Mouse (Mus musculus) neural tube, embryonic 11.5 days (tissue): ENCODE results near the gene Hoxc12. TPM values are rescaled to one million over a fixed set of nuclear protein-coding genes. Genes with fewer than 3 reads are reported as not detected.

ENCODE experiments used
- ATAC-seq: fragments of 200-750 bp; cut with Nextera tagmentation; 2 replicates; pipeline ENCODE4 v1.8.0; 2017; ENCODE audit warnings: moderate number of reproducible peaks, mild to moderate bottlenecking, moderate TSS enrichment, moderate library complexity; ENCODE audit not compliant: insufficient read depth, low FRiP score, low TSS enrichment
- DNase-seq: peaks from one replicate; pipeline ENCODE4 v3.0.0-alpha.2; 2015; ENCODE audit warnings: low spot score
- H3K27ac ChIP-seq: fragments of 300-500 bp; sonication (generic); 2 replicates; pipeline ENCODE4 v1.5.1; 2014; ENCODE audit warnings: low read depth, mild to moderate bottlenecking, low read length
- H3K27me3 ChIP-seq: fragments of 300-500 bp; sonication (generic); 2 replicates; pipeline ENCODE4 v1.6.1; 2014; ENCODE audit warnings: mild to moderate bottlenecking, low read length, mixed read lengths; ENCODE audit not compliant: control insufficient read depth, insufficient read depth
- H3K36me3 ChIP-seq: fragments of 300-500 bp; sonication (generic); 2 replicates; pipeline ENCODE4 v1.6.1; 2014; ENCODE audit warnings: mild to moderate bottlenecking, low read length, moderate library complexity, mixed read lengths; ENCODE audit not compliant: control insufficient read depth, insufficient read depth
- H3K4me1 ChIP-seq: fragments of 300-500 bp; sonication (generic); 2 replicates; pipeline ENCODE4 v1.6.1; 2014; ENCODE audit warnings: low read length, mixed read lengths; ENCODE audit not compliant: control insufficient read depth, insufficient read depth
- H3K4me2 ChIP-seq: fragments of 300-500 bp; sonication (generic); 2 replicates; pipeline ENCODE4 v1.6.1; 2014; ENCODE audit warnings: low read depth, mild to moderate bottlenecking, moderate library complexity
- H3K4me3 ChIP-seq: fragments of 300-500 bp; sonication (generic); 2 replicates; pipeline ENCODE4 v1.5.1; 2014; ENCODE audit warnings: low read depth, low read length
- H3K9ac ChIP-seq: fragments of 300-500 bp; sonication (generic); 2 replicates; pipeline ENCODE4 v1.6.1; 2014; ENCODE audit warnings: mild to moderate bottlenecking, low read length
- H3K9me3 ChIP-seq: fragments of 300-500 bp; sonication (generic); 2 replicates; pipeline ENCODE4 v1.6.1; 2016; ENCODE audit warnings: low read length; ENCODE audit not compliant: control insufficient read depth
- WGBS: fragments of 180-500 bp; shearing (Covaris S2); extraction: QIAGEN DNeasy Blood & Tissue Kit; methylation state at CpG from one replicate; pipeline ENCODE4 v1.1.7; 2014; 5-methylcytosine and 5-hydroxymethylcytosine counted together
- polyA plus RNA-seq: library from polyadenylated mRNA; unstranded; fragments of >200 nt; fragmentation: Nextera tagmentation; extraction: Ambion mirVana; gene quantifications from 2 replicates; pipeline ENCODE4 v1.2.1, GENCODE M21; 2014

Gene Hoxc12
- polyA plus RNA-seq, 1 experiment from 2014 or later = 4.6 TPM

- no peaks in the 10 kb centered on the region for H3K36me3 ChIP-seq
- DNase-seq (no peak), ATAC-seq (no peak)
- H3K9ac ChIP-seq = peak overlapping the region; percentile 70
- H3K27me3 ChIP-seq = peaks cover 98% of the 10 kb centered on the region
- H3K27ac ChIP-seq = peak overlapping the region; percentile 11; the same call in 1 of the 2 replicates
- peak overlapping the region; percentile 39 for H3K4me2 ChIP-seq
- WGBS = under 1% methylated on average over 38 of the region's 40 CpGs
- H3K9me3 ChIP-seq = no peaks in the 10 kb centered on the region
- H3K4me3 ChIP-seq = peak overlapping the region; percentile 42
- H3K4me1 ChIP-seq = no peaks in the 10 kb centered on the region
Observed at GRCm38 (mm10) chr15:102955833-102956640, 19.5 kb downstream of the Hoxc12 start.

- no peaks in the 10 kb centered on the region for H3K9me3 ChIP-seq
- ATAC-seq = no peak
- H3K4me2 ChIP-seq = peak overlapping the region; percentile 39
- DNase-seq = no peak
- peaks cover 98% of the 10 kb centered on the region for H3K27me3 ChIP-seq
- H3K27ac ChIP-seq = no peak overlapping the region
- WGBS = 1% methylated on average over 12 of the region's 12 CpGs
- H3K4me3 ChIP-seq = peak overlapping the region; percentile 42
- H3K9ac ChIP-seq = peak overlapping the region; percentile 70
- no peaks in the 10 kb centered on the region for H3K36me3 ChIP-seq
- no peaks in the 10 kb centered on the region for H3K4me1 ChIP-seq
Observed at GRCm38 (mm10) chr15:102956906-102957305, 20.3 kb downstream of the Hoxc12 start.

- DNase-seq (no peak), ATAC-seq (no peak)
- Histone ChIP-seq H3K27ac (peak overlapping the region; percentile 24), H3K9me3 (no peaks in the 10 kb centered on the region), H3K4me1 (no peaks in the 10 kb centered on the region), H3K4me2 (peak overlapping the region; percentile 26), H3K4me3 (peak overlapping the region; percentile 15; the same call in 1 of the 2 replicates), H3K9ac (peak overlapping the region; percentile 50), H3K27me3 (peaks cover 94% of the 10 kb centered on the region), H3K36me3 (no peaks in the 10 kb centered on the region)
- WGBS = 1% methylated on average over 13 of the region's 13 CpGs
Observed at GRCm38 (mm10) chr15:102959663-102960191, 23.2 kb downstream of the Hoxc12 start.

- H3K9ac ChIP-seq = peak overlapping the region; percentile 35
- H3K4me3 ChIP-seq = peak overlapping the region; percentile 21
- whole genome bisulfite sequencing = 2% methylated on average over 6 of the region's 6 CpGs
- H3K36me3 ChIP-seq = no peaks in the 10 kb centered on the region
- no peaks in the 10 kb centered on the region for H3K4me1 ChIP-seq
- H3K27me3 ChIP-seq = peaks cover 93% of the 10 kb centered on the region
- H3K27ac ChIP-seq = peak overlapping the region; percentile 15; the same call in 1 of the 2 replicates
- H3K9me3 ChIP-seq = no peaks in the 10 kb centered on the region
- H3K4me2 ChIP-seq = peak overlapping the region; percentile 39
- DNase-seq (no peak), ATAC-seq (no peak)
Observed at GRCm38 (mm10) chr15:102961728-102962127, 25.2 kb downstream of the Hoxc12 start.

GRCm38 (mm10) chr15:102962492-102962891, 25.9 kb downstream of the Hoxc12 start:
- ATAC-seq (no peak), DNase-seq (no peak)
- Histone ChIP-seq H3K4me2 (peak overlapping the region; percentile 57), H3K9me3 (no peaks in the 10 kb centered on the region), H3K4me1 (no peaks in the 10 kb centered on the region), H3K4me3 (peak overlapping the region; percentile 28), H3K9ac (peak overlapping the region; percentile 55), H3K27me3 (peaks cover 93% of the 10 kb centered on the region), H3K27ac (peak overlapping the region; percentile 29; the same call in 1 of the 2 replicates), H3K36me3 (no peaks in the 10 kb centered on the region)
- 1% methylated on average over 13 of the region's 13 CpGs for WGBS

- Histone ChIP-seq H3K27ac (peak overlapping the region; percentile 50), H3K9ac (peak overlapping the region; percentile 55), H3K27me3 (peaks cover 91% of the 10 kb centered on the region), H3K4me3 (peak overlapping the region; percentile 28), H3K9me3 (no peaks in the 10 kb centered on the region), H3K4me1 (no peaks in the 10 kb centered on the region), H3K36me3 (no peaks in the 10 kb centered on the region), H3K4me2 (peak overlapping the region; percentile 57)
- ATAC-seq = peak; percentile 4; the same call in 1 of the 2 replicates
- WGBS = 1% methylated on average over 8 of the region's 8 CpGs
- no peak for DNase-seq
Observed at GRCm38 (mm10) chr15:102963259-102963658, 26.7 kb downstream of the Hoxc12 start.

GRCm38 (mm10) chr15:102963671-102964640, 27.4 kb downstream of the Hoxc12 start:
- no peaks in the 10 kb centered on the region for H3K36me3 ChIP-seq
- DNase-seq (peak; percentile 72), ATAC-seq (peak; percentile 43; the same call in 1 of the 2 replicates)
- H3K9me3 ChIP-seq = no peaks in the 10 kb centered on the region
- peaks cover 91% of the 10 kb centered on the region for H3K27me3 ChIP-seq
- under 1% methylated on average over 28 of the region's 28 CpGs for WGBS
- H3K4me1 ChIP-seq = no peaks in the 10 kb centered on the region
- H3K9ac ChIP-seq = peak overlapping the region; percentile 77
- peak overlapping the region; percentile 95 for H3K4me3 ChIP-seq
- H3K4me2 ChIP-seq = peak overlapping the region; percentile 57
- H3K27ac ChIP-seq = peak overlapping the region; percentile 78
